Mouse (Mus musculus) urinary bladder, adult 2 months (tissue): ENCODE measurements around the gene Oxct1. TPM values are rescaled to one million over a fixed set of nuclear protein-coding genes. Genes with fewer than 3 reads are reported as not detected.

Experiments used
- DNase-seq: peaks from one replicate; pipeline ENCODE4 v3.0.0; 2022; ENCODE audit warnings: low spot score
- polyA plus RNA-seq: library from polyadenylated mRNA; depleted of rRNA; stranded (reverse); fragments of >200 nt; gene quantifications from 2 replicates; pipeline ENCODE4 v1.2.3, GENCODE M21; 2012; rRNA removed

Gene Oxct1
- polyA plus RNA-seq, 1 experiment: 83.8 TPM

DNA sequence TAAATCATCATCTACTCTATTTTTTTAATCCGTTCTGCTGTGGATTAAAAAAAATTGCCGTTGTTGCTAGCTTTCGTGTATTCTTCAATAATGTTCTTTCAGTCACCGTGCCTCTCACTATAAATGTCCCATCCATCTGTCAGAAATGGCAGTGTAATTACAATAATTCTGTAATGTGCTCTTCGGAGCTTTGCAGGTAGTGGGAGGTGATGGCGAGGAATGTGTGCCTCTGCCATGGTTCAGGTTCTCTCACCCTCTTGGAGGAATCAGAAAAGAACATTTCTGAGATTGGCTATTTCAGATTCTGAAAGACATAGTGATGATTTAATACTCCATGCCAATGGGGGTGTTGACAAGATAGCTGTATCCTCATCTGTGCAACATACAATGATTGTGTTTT, 93.8 kb downstream of the Oxct1 start:
- no peak for DNase-seq

DNA sequence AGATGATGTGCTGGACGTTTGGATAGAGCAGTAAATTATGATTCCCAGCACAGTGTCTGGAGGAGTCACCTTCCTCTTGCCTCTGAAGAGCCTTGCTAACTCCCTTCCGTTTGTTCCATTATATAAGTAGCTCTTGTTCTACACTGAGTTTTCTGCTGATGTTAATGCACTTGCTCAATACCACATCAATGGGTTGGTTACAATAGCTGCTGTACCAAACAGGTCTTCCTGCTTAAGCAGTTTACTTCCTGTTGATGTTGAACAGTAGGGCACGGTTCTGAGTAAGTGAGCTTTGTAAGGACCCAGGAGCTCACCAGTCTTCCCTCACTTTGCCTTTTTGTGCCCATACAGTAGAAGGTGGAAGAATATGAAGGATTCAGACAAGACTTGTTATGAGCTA, 98.5 kb downstream of the Oxct1 start:
- DNase-seq: no peak

DNA sequence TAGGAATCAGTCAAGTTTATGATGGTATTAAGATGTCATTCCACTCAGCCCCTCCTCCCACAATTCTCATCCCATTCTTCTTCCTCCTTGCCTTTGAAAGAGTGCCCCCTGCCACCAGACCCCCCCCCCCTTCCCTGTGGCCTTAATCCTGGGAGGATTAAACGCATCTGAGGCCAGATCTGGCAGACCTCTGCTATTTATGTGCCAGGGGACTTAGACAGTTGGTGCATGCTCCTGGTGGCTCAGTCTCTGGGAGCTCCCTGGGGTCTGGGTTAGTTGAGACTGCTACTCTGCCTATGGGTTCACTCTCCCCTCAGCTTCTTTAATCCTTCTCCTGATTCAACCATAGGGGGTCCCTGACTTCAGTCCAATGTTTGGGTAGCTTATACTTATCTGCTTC, 112.3 kb downstream of the Oxct1 start:
- DNase-seq: no peak

DNA sequence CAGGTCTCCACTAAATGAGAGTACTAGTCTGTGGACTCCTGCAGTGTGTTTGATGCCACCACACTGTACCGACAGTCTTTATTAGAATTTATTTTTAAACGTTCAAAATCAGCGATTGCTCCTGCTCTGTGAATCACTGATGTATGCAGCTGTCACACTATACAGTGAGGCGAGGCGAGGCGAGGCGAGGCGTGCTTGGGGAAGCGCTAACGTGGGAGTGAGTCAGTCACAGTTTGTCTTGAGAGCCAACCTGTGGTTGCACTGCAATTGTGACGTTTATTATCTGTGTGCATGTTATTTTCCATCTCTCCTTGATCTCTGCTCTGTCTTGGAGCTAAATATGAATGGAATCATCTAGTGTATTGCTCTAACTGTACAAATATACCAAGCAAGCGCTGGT, 113.3 kb downstream of the Oxct1 start:
- DNase-seq: no peak

DNA sequence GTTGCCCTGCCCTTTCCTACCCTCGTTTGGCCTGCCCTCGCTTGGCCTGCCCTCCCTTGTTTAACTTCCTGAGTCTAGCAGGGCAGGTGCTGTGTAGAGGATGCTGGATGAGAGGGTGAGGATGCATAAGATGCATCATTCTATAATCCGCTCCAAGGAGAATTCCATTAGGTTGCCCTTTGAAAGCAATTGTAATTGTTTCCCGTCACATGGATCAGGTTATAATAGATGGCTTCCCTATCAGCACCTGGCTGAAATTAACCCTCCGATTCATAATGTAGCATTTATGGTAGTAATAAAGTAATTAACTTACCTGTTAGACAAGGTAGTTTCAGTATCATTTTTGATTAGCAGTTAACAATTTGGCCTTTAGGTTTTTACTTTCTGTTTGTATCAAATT, 119.2 kb downstream of the Oxct1 start:
- no peak for DNase-seq

DNA sequence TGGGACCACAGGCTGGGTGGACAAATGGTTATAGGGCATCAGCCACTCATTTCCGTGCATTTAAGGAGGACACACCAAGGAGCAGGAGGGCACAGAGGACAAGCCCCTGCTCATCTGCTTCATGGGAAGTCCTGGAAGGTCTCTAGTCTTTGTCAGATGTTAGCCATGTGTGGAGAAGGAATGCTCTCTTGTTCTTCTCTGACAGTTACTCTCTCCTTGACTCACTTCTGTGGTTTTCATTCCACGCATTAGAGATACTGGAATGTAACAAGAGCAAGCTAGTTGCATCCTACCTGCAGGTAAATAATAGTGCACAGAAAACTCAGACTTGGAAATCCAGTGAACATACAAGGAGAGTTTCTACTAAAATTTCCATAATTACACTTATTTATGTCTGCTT, 121.5 kb downstream of the Oxct1 start:
- DNase-seq: no peak

DNA sequence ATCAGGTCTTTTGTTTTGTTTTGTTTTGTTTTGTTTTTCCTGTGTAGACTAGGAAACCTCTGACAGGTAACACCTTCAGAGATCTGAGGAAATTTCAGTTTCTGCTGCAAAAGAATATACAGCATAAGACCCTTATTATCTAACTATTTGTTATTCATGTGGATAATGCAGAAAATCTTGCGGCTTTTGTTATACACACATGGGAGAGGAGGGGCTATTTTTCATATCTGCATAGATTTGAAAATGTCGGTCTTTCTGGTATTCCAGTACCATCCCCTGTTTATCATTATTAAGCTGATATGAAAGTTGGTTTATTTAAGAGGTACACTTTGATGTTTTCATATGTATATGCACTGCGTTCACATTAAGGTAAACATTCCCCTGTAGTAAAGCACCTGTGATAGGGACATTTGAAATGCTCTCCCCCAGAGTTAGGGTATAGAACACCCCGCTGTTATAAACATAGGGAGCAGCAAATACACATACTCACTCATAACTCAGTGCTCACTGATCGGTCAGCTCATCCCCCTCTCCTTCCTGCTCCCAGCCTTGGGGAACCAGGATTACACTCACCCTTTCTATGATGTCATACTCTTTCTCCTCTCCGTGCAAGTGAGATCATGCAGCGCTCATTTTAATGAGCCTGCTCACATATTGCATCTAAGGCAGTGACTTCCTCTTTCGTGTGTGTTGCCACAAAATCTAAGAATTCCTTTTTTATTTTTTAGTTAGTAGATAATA, 122.6 kb downstream of the Oxct1 start:
- DNase-seq: no peak

DNA sequence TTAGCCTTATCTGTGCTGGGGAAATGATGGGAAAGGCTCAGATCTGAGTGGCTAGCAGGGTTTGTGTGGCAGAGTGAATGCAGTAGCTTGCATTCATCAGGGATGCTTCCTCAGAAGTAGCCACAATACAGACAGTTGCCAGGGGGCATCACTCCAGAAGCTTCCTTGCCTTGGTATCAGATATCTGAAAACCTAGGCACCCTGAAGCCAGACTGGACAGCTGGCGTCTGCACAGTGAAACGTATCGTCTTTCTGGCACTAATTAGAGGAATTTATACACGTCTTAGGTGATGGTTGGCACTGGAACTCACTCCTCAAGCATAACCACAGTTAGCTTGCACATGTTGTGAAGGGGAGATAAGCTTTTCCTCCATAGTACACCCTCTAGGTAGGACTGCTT, 128.5 kb downstream of the Oxct1 start:
- DNase-seq: no peak

DNA sequence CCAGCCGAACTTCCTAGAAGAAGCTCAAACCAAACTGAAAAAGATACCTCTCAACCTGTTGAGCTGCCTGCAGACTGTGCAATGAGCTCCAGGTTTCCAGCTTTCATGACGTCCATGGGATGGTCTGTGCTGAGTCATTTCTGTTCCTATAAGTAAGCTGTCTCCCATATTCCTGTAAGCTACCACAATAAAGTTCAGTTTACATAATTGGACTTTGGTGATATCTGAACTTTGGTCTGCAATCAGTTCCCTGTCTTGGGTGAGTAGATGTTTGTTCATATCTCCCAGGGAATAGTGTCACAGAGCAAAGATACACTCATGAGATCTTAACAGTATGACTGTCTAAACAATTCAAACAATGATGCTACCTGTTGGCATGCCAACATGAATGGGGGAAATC, 141.8 kb downstream of the Oxct1 start:
- no peak for DNase-seq

DNA sequence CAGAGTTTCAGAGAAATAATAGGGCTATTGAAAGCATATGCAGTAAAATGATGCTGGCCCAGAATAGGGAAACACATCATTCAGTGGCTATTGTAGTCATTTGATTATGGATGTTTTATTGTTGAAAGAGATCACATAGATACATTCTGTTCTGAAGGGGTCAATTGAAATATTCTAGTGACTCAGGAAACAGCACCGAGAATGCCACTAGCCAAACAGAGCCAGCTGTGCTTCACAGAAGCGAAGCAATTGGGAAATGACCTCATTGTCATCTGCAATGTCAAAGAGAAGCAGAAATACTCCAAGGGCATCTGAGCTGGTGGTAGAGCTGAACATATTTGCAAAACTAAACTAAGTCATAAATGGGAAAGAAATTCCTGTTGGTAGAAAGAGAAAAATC, 145.4 kb downstream of the Oxct1 start:
- DNase-seq: no peak

DNA sequence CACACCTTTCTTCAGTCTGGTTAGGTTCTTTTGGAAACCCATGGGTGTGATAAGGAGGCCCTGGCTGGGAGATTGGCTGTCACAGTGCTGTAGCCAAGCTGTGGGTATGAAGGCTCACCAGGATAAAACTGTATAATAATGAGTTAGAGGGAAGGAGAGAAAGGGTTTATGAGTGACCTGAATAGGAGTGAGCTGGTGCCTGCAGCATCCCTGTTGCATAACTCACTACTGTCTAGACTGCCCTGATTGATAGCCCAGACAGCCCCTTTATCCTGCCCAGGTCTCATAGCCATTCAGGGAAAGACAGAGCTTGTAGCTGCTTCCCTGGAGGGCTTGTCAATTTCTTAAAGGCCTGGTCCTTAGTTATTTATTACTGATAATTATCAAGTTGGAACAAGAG, 171.7 kb downstream of the Oxct1 start:
- DNase-seq: no peak

Other genes starting within 250 kb of the Oxct1 start
- gene Fbxo4, start 46.8 kb upstream of the Oxct1 start, polyA plus RNA-seq: 21.6 and 24.0 TPM in 2 replicates
- 43.4 and 51.4 TPM in 2 replicates for gene AW549877, start 30.6 kb upstream of the Oxct1 start, polyA plus RNA-seq